Mouse (Mus musculus) liver, embryonic 16.5 days (tissue): ENCODE measurements around the gene Stard13. TPM values are rescaled to one million over a fixed set of nuclear protein-coding genes. Genes with fewer than 3 reads are reported as not detected.

ENCODE experiments used
- ATAC-seq: fragments of 200-750 bp; cut with Nextera tagmentation; 2 replicates; pipeline ENCODE4 v1.8.0; 2017; ENCODE audit warnings: low read depth, mild to moderate bottlenecking, moderate number of reproducible peaks, moderate library complexity
- H3K27ac ChIP-seq: fragments of 300-500 bp; sonication (generic); 2 replicates; pipeline ENCODE4 v1.5.1; 2014; ENCODE audit warnings: mild to moderate bottlenecking, low read length
- H3K27me3 ChIP-seq: fragments of 300-500 bp; sonication (generic); 2 replicates; pipeline ENCODE4 v1.6.1; 2014; ENCODE audit warnings: low read depth, low read length, mixed read lengths; ENCODE audit not compliant: control insufficient read depth, insufficient read depth
- H3K36me3 ChIP-seq: fragments of 300-500 bp; sonication (generic); 2 replicates; pipeline ENCODE4 v1.6.1; 2014; ENCODE audit warnings: mild to moderate bottlenecking; ENCODE audit not compliant: control insufficient read depth, insufficient read depth
- H3K4me1 ChIP-seq: fragments of 300-500 bp; sonication (generic); 2 replicates; pipeline ENCODE4 v1.6.1; 2014; ENCODE audit warnings: low read depth, low read length, mixed read lengths; ENCODE audit not compliant: control insufficient read depth
- H3K4me2 ChIP-seq: fragments of 300-500 bp; sonication (generic); 2 replicates; pipeline ENCODE4 v1.6.1; 2014; ENCODE audit warnings: low read depth, low read length, mixed read lengths
- H3K4me3 ChIP-seq: fragments of 300-500 bp; sonication (generic); 2 replicates; pipeline ENCODE4 v1.5.1; 2014; ENCODE audit warnings: low read depth, mild to moderate bottlenecking, low read length
- H3K9ac ChIP-seq: fragments of 300-500 bp; sonication (generic); 2 replicates; pipeline ENCODE4 v1.6.1; 2014; ENCODE audit warnings: low read depth, low read length
- H3K9me3 ChIP-seq: fragments of 300-500 bp; sonication (generic); replicated peaks from 2 replicates; pipeline ENCODE4 v1.6.1; 2016; ENCODE audit warnings: low read length; ENCODE audit not compliant: control insufficient read depth
- WGBS: fragments of 180-500 bp; shearing (Covaris S2); extraction: QIAGEN DNeasy Blood & Tissue Kit; methylation state at CpG from one replicate; pipeline ENCODE4 v1.1.7; 2014; ENCODE audit not compliant: insufficient replicate concordance; 5-methylcytosine and 5-hydroxymethylcytosine counted together
- polyA plus RNA-seq: library from polyadenylated mRNA; unstranded; fragments of >200 nt; fragmentation: Nextera tagmentation; extraction: Ambion mirVana; gene quantifications from 2 replicates; pipeline ENCODE4 v1.2.1, GENCODE M21; 2015

Gene Stard13
- polyA plus RNA-seq, 1 experiment from 2014 or later = 1.4 TPM

DNA sequence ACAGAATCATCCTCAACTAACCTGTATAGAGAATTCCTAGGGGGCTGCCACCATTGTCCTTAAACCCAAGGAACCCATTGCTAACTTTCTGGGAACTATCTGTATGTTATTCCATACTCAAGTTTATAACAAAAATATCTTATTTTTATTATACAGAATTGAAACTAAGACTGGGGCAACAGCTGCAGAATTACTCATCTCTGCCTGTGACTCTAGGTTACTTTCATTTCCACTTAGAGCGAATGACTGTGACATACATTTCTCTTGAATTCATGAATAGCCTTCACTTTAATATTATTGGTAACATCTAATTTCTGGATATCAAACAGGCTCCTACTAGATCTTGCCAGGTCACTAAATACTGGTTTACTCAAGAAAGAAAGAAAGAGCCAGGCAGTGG is 22.8 kb downstream of the Stard13 start:
- no peaks in the 10 kb centered on the region for H3K4me1 ChIP-seq
- H3K27me3 ChIP-seq = no peaks in the 10 kb centered on the region
- H3K4me3 ChIP-seq = no peak overlapping the region
- no peak overlapping the region for H3K9ac ChIP-seq
- no peak for ATAC-seq
- H3K36me3 ChIP-seq = no peaks in the 10 kb centered on the region
- 65% methylated on average over 1 of the region's 1 CpGs for WGBS
- H3K4me2 ChIP-seq = no peak overlapping the region
- no peak overlapping the region for H3K27ac ChIP-seq
- no peaks in the 10 kb centered on the region for H3K9me3 ChIP-seq

DNA sequence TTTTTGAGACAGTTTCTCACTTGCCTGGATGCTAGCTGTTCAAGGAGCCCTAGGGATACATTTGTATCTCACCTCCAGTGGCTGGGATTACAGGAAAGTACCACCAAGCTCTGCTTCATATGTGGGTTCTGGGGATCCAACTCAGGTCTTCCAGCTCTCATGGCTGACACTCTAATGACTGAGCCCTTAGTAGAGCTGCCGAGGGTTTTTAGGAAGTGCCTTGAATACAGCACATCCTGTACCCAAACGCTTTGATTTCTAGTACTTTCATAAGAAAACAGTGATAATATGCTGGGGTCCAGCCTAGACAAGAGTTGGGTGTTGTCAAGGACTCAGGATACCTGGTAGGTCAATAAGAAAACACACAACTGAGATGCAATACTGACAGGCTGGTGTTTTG is 23.6 kb downstream of the Stard13 start:
- Histone ChIP-seq H3K27ac (no peak overlapping the region), H3K36me3 (no peaks in the 10 kb centered on the region), H3K9me3 (no peaks in the 10 kb centered on the region), H3K4me1 (no peaks in the 10 kb centered on the region), H3K9ac (no peak overlapping the region), H3K27me3 (no peaks in the 10 kb centered on the region), H3K4me2 (no peak overlapping the region), H3K4me3 (no peak overlapping the region)
- ATAC-seq = no peak
- WGBS = 35% methylated on average over 2 of the region's 2 CpGs

DNA sequence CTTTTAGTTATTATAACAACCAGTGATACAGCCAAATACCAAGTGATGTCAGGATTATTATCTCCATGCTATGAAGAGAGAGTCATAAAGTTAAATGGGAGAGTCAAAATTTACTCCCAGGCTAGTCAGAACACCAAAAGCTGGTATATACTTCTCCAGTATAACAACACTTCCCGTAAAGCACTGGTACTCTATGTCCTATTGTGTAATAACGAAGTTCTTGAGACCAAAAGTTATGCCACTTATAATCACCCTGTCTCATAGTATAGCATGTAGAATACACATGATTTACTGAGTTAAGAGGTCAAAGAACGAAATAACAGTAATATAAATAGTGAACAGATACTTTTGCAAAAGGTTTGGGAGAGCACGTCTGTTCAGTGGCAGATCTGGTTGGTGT is 28.6 kb downstream of the Stard13 start:
- no peak overlapping the region for H3K27ac ChIP-seq
- no peak for ATAC-seq
- H3K4me3 ChIP-seq = no peak overlapping the region
- WGBS = 62% methylated on average over 4 of the region's 4 CpGs
- H3K9ac ChIP-seq = no peak overlapping the region
- no peaks in the 10 kb centered on the region for H3K27me3 ChIP-seq
- H3K36me3 ChIP-seq = no peaks in the 10 kb centered on the region
- H3K9me3 ChIP-seq = no peaks in the 10 kb centered on the region
- H3K4me2 ChIP-seq = no peak overlapping the region
- H3K4me1 ChIP-seq = no peaks in the 10 kb centered on the region

GRCm38 (mm10) chr5:151202925-151203324 is 30.7 kb downstream of the Stard13 start:
- no peaks in the 10 kb centered on the region for H3K36me3 ChIP-seq
- no peak overlapping the region for H3K27ac ChIP-seq
- no peak overlapping the region for H3K4me3 ChIP-seq
- no peak overlapping the region for H3K4me2 ChIP-seq
- no peaks in the 10 kb centered on the region for H3K27me3 ChIP-seq
- no peaks in the 10 kb centered on the region for H3K4me1 ChIP-seq
- no peak overlapping the region for H3K9ac ChIP-seq
- no peaks in the 10 kb centered on the region for H3K9me3 ChIP-seq
- 53% methylated on average over 5 of the region's 5 CpGs for WGBS
- ATAC-seq = no peak

DNA sequence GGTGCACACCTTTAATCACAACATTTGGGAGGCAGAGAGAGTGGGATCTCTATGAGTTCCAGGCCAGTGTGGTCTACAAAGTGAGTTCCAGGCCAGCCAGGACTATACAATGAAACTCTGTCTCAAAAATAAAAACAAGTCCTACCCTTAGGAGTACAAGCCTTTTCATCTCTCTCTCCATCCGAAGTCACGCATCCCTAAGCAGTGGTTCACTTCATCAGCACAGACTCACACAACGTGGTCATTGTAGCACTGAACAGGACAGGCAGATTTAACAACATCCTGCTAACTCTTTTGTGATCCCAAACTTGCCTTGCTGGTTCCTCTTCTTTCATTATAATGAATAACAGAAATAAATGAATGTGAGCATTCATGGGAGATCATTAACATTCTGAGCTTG is 32.4 kb downstream of the Stard13 start:
- 68% methylated on average over 3 of the region's 3 CpGs for WGBS

DNA sequence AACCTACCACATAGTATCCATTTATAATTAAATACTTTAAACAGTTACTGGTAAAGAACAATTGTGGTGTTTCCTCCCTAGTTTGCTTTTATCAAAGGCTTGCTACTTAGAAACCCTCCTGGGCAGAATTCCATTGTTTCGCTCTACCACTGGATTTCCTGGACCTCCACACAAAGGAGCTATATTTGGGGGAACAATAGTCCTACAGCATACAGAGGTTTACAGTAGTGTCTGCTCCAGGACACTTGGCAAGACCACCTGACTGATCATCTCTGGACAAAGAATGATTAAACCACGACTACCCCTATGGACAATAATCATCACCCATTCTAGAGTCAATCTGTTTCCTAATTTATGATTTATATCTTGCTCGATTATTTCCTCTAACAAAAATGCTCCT is 34.4 kb downstream of the Stard13 start:
- no peaks in the 10 kb centered on the region for H3K27me3 ChIP-seq
- no peak overlapping the region for H3K27ac ChIP-seq
- H3K4me2 ChIP-seq = no peak overlapping the region
- no peaks in the 10 kb centered on the region for H3K9me3 ChIP-seq
- no peak overlapping the region for H3K9ac ChIP-seq
- no peak overlapping the region for H3K4me3 ChIP-seq
- no peaks in the 10 kb centered on the region for H3K4me1 ChIP-seq
- ATAC-seq = no peak
- WGBS = 49% methylated on average over 3 of the region's 3 CpGs
- H3K36me3 ChIP-seq = no peaks in the 10 kb centered on the region

More for the DNA sequence above, 32.4 kb downstream of the Stard13 start:
- Histone ChIP-seq H3K27me3 (no peaks in the 10 kb centered on the region), H3K9me3 (no peaks in the 10 kb centered on the region), H3K4me1 (no peaks in the 10 kb centered on the region), H3K36me3 (no peaks in the 10 kb centered on the region), H3K27ac (no peak overlapping the region), H3K9ac (no peak overlapping the region), H3K4me2 (no peak overlapping the region), H3K4me3 (no peak overlapping the region)
- no peak for ATAC-seq

- Histone ChIP-seq H3K27ac (no peak overlapping the region), H3K27me3 (no peaks in the 10 kb centered on the region), H3K36me3 (no peaks in the 10 kb centered on the region), H3K9me3 (no peaks in the 10 kb centered on the region), H3K4me3 (no peak overlapping the region), H3K4me2 (no peak overlapping the region), H3K9ac (no peak overlapping the region), H3K4me1 (no peaks in the 10 kb centered on the region)
- ATAC-seq = no peak
- 62% methylated on average over 13 of the region's 13 CpGs for WGBS
Observed at GRCm38 (mm10) chr5:151196603-151197272, 36.9 kb downstream of the Stard13 start.

- H3K9me3 ChIP-seq = no peaks in the 10 kb centered on the region
- H3K4me1 ChIP-seq = no peaks in the 10 kb centered on the region; the same call in 1 of the 2 replicates
- no peak overlapping the region for H3K4me2 ChIP-seq
- 57% methylated on average over 3 of the region's 3 CpGs for WGBS
- H3K27ac ChIP-seq = no peak overlapping the region
- H3K9ac ChIP-seq = no peak overlapping the region
- no peaks in the 10 kb centered on the region for H3K36me3 ChIP-seq
- no peak overlapping the region for H3K4me3 ChIP-seq
- peaks cover 3% of the 10 kb centered on the region; the same call in 1 of the 2 replicates for H3K27me3 ChIP-seq
- ATAC-seq = no peak
Observed at GRCm38 (mm10) chr5:151193885-151194520, 39.6 kb downstream of the Stard13 start.

DNA sequence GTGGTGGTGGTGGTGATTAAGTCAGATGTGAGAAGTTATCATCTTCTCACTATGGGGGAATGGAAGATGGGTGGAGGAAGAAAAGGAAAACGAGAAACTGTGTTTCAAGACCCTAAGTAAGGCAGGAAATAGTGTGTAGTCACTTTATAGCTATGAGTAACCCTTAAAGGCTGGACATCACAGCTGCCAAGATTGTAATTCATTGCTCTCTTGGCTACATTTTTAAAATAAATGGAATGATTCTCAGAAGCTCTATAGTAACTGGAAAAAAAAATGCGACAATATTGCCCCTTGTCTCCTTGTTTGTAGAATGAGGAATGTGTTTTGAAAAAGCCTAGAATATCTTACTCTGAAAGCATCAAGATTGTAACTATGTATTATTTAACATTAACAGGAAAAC is 41.4 kb downstream of the Stard13 start:
- H3K9me3 ChIP-seq = no peaks in the 10 kb centered on the region
- H3K4me3 ChIP-seq = no peak overlapping the region
- peaks cover 3% of the 10 kb centered on the region; the same call in 1 of the 2 replicates for H3K27me3 ChIP-seq
- H3K36me3 ChIP-seq = no peaks in the 10 kb centered on the region
- no peak overlapping the region for H3K27ac ChIP-seq
- WGBS = 42% methylated on average over 2 of the region's 2 CpGs
- H3K4me1 ChIP-seq = no peaks in the 10 kb centered on the region; the same call in 1 of the 2 replicates
- ATAC-seq = no peak
- no peak overlapping the region for H3K4me2 ChIP-seq
- no peak overlapping the region for H3K9ac ChIP-seq
